Mouse (Mus musculus) heart, postnatal 36 days (tissue): ENCODE measurements around the gene Cnr2. TPM values are rescaled to one million over a fixed set of nuclear protein-coding genes. Genes with fewer than 3 reads are reported as not detected.

Source experiments
- DNase-seq, 2 experiments: peaks; one replicate each; pipeline ENCODE4 v3.0.0; 2021 to 2022
- intact Hi-C: fragments of 180-260 bp; cut with DNase I; formaldehyde crosslinking; loops from one replicate; pipeline ENCODE4 v1.15.1; 2025
- total RNA-seq, 2 experiments: library from RNA; stranded (reverse); gene quantifications; 2 replicates each; pipeline ENCODE4 v1.2.3; 2021

Gene Cnr2
- total RNA-seq, 2 experiments from 2014 or later: 0.49 to 0.50 TPM

GRCm38 (mm10) chr4:135874564-135875535 lies 20.3 kb upstream of the Cnr2 start:
- DNase-seq: no peak
- intact Hi-C loops: loop anchor here (5.0 to 10.0 kb wide), 3 partner anchors 53 to 270 kb away; partner anchors contain the start of gene Id3

- intact Hi-C loops: loop anchor here (5.0 to 10.0 kb wide), 3 partner anchors 53 to 269 kb away; partner anchors contain the start of gene Id3
- no peak for DNase-seq
These were observed 19.6 kb upstream of the Cnr2 start for GRCm38 (mm10) chr4:135875546-135875945.

GRCm38 (mm10) chr4:135875991-135876582 lies 19.1 kb upstream of the Cnr2 start:
- intact Hi-C loops: loop anchor here (5.0 to 10.0 kb wide), 3 partner anchors 54 to 269 kb away; partner anchors contain the start of gene Id3

GRCm38 (mm10) chr4:135876583-135877020 lies 18.6 kb upstream of the Cnr2 start:
- intact Hi-C loops: loop anchor here (1.0 to 10.0 kb wide), 4 partner anchors 54 to 268 kb away; partner anchors contain the start of gene Id3
- peak; percentile 79 to 82 for DNase-seq

More at GRCm38 (mm10) chr4:135875991-135876582, 19.1 kb upstream of the Cnr2 start:
- peak; percentile 68 to 71 for DNase-seq

- DNase-seq: no peak
- intact Hi-C loops: loop anchor here (1.0 to 10.0 kb wide), 4 partner anchors 55 to 267 kb away; partner anchors contain the start of gene Id3
These were observed 17.5 kb upstream of the Cnr2 start for GRCm38 (mm10) chr4:135877742-135878141.

- intact Hi-C loops: loop anchor here (5.0 to 10.0 kb wide), 3 partner anchors 57 to 266 kb away; partner anchors contain the start of gene Id3
- DNase-seq: no peak
These were observed 16.2 kb upstream of the Cnr2 start for GRCm38 (mm10) chr4:135879021-135879420.

GRCm38 (mm10) chr4:135880018-135880417 lies 15.2 kb upstream of the Cnr2 start:
- intact Hi-C loops: no loop called here
- DNase-seq: no peak

- DNase-seq: no peak
- intact Hi-C loops: no loop called here
These were observed 14.6 kb upstream of the Cnr2 start for GRCm38 (mm10) chr4:135880576-135880975.

- no peak for DNase-seq
- intact Hi-C loops: no loop called here
These were observed 13.2 kb upstream of the Cnr2 start for GRCm38 (mm10) chr4:135882023-135882422.

- intact Hi-C loops: no loop called here
- no peak for DNase-seq
These were observed 11.8 kb upstream of the Cnr2 start for GRCm38 (mm10) chr4:135883401-135883851.

GRCm38 (mm10) chr4:135883881-135884516 lies 11.2 kb upstream of the Cnr2 start:
- DNase-seq: no peak
- intact Hi-C loops: no loop called here

- intact Hi-C loops: no loop called here
- DNase-seq: no peak
These were observed 10.7 kb upstream of the Cnr2 start for GRCm38 (mm10) chr4:135884531-135884930.

GRCm38 (mm10) chr4:135885676-135886075 lies 9.5 kb upstream of the Cnr2 start:
- DNase-seq: no peak
- intact Hi-C loops: loop anchor here (5.0 kb wide), 1 partner anchor 167 kb away; the partner anchor contains the start of gene Rpl11

- intact Hi-C loops: loop anchor here (5.0 kb wide), 1 partner anchor 166 kb away; the partner anchor contains the start of gene Rpl11
- no peak for DNase-seq
These were observed 9.0 kb upstream of the Cnr2 start for GRCm38 (mm10) chr4:135886184-135886583.

GRCm38 (mm10) chr4:135888448-135889057 lies 6.6 kb upstream of the Cnr2 start:
- intact Hi-C loops: loop anchor here (5.0 kb wide), 1 partner anchor 164 kb away; the partner anchor contains the start of gene Rpl11
- no peak for DNase-seq

GRCm38 (mm10) chr4:135889146-135889883 lies 5.9 kb upstream of the Cnr2 start:
- intact Hi-C loops: loop anchor here (5.0 kb wide), 1 partner anchor 163 kb away; the partner anchor contains the start of gene Rpl11
- DNase-seq: no peak

GRCm38 (mm10) chr4:135889884-135890283 lies 5.3 kb upstream of the Cnr2 start:
- DNase-seq: peak; percentile 76 to 82
- intact Hi-C loops: loop anchor here (1.0 to 5.0 kb wide), 3 partner anchors 43 to 162 kb away; partner anchors contain the start of gene Rpl11

GRCm38 (mm10) chr4:135891539-135891938 lies 3.7 kb upstream of the Cnr2 start:
- intact Hi-C loops: loop anchor here (1.0 to 2.0 kb wide), 2 partner anchors 29 to 41 kb away; partner anchors contain the start of gene Fuca1

GRCm38 (mm10) chr4:135892884-135893283 lies 2.3 kb upstream of the Cnr2 start:
- intact Hi-C loops: no loop called here
- no peak for DNase-seq

More at GRCm38 (mm10) chr4:135891539-135891938, 3.7 kb upstream of the Cnr2 start:
- no peak for DNase-seq
